Mouse (Mus musculus): ENCODE results near the gene Gsg1l.

Gene Gsg1l

GRCm38 (mm10) chr7:125979591-125979990 is 102.6 kb downstream of the Gsg1l start:
- DNase-seq: no peak

- DNase-seq: no peak
These were observed 105.5 kb downstream of the Gsg1l start for GRCm38 (mm10) chr7:125976695-125977094.

GRCm38 (mm10) chr7:125975414-125975813 is 106.8 kb downstream of the Gsg1l start:
- no peak for DNase-seq

GRCm38 (mm10) chr7:125973874-125974273 is 108.3 kb downstream of the Gsg1l start:
- no peak for DNase-seq

GRCm38 (mm10) chr7:125972776-125973175 is 109.4 kb downstream of the Gsg1l start:
- DNase-seq: no peak

- no peak for DNase-seq
These were observed 110.0 kb downstream of the Gsg1l start for GRCm38 (mm10) chr7:125972174-125972672.

- DNase-seq: no peak
These were observed 113.1 kb downstream of the Gsg1l start for GRCm38 (mm10) chr7:125969076-125969475.

- DNase-seq: no peak
These were observed 115.6 kb downstream of the Gsg1l start for GRCm38 (mm10) chr7:125966402-125967261.

- DNase-seq: no peak
These were observed 118.1 kb downstream of the Gsg1l start for GRCm38 (mm10) chr7:125964087-125964607.

GRCm38 (mm10) chr7:125959294-125960048 is 122.7 kb downstream of the Gsg1l start:
- no peak for DNase-seq

GRCm38 (mm10) chr7:125958856-125959255 is 123.4 kb downstream of the Gsg1l start:
- DNase-seq: no peak

- DNase-seq: no peak
These were observed 127.2 kb downstream of the Gsg1l start for GRCm38 (mm10) chr7:125954994-125955393.

- no peak for DNase-seq
These were observed 127.8 kb downstream of the Gsg1l start for GRCm38 (mm10) chr7:125954356-125954878.

- DNase-seq: no peak
These were observed 128.4 kb downstream of the Gsg1l start for GRCm38 (mm10) chr7:125953844-125954243.

GRCm38 (mm10) chr7:125951911-125952310 is 130.3 kb downstream of the Gsg1l start:
- no peak for DNase-seq

GRCm38 (mm10) chr7:125948973-125949372 is 133.2 kb downstream of the Gsg1l start:
- DNase-seq: no peak

GRCm38 (mm10) chr7:125945915-125946314 is 136.3 kb downstream of the Gsg1l start:
- no peak for DNase-seq

GRCm38 (mm10) chr7:125944631-125945030 is 137.6 kb downstream of the Gsg1l start:
- DNase-seq: no peak

- no peak for DNase-seq
These were observed 138.7 kb downstream of the Gsg1l start for GRCm38 (mm10) chr7:125943511-125943910.

- DNase-seq: no peak
These were observed 139.7 kb downstream of the Gsg1l start for GRCm38 (mm10) chr7:125942365-125943090.

GRCm38 (mm10) chr7:125934319-125934718 is 147.9 kb downstream of the Gsg1l start:
- DNase-seq: no peak

Measured in B cell, adult 2 months (primary cell).